Mouse (Mus musculus) embryo, embryonic 10 days (tissue): ENCODE data around the gene Nol12.

Source experiments
- DNase-seq: peaks from one replicate; pipeline ENCODE4 v3.0.0-alpha.2; 2015; ENCODE audit warnings: low spot score

Nol12 gene

DNA sequence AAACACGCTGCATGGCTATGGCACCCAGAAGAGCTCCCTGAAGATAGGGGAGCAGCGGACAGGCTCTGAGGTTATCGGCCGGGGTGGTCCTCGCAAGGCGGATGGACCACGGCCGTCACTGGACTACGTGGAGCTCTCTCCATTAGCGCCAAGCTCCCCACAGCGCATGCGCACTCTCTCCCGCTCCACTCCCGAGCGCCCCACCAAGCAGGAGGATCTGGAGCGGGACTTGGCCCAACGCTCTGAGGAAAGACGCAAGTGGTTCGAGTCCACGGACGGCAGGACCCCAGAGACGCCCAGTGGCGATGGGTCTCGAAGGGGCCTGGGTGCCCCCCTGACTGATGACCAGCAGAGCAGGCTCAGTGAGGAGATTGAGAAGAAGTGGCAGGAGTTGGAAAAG lies 58.2 kb downstream of the Nol12 start:
- no peak for DNase-seq
